Mouse (Mus musculus): ENCODE measurements at regions not wholly inside any gene's neighbourhood (a gene's known extent, or its start where the extent isn't known, plus 50 kb on each side); places are given as distances from the start of the nearest gene placed in this dataset.

DNA sequence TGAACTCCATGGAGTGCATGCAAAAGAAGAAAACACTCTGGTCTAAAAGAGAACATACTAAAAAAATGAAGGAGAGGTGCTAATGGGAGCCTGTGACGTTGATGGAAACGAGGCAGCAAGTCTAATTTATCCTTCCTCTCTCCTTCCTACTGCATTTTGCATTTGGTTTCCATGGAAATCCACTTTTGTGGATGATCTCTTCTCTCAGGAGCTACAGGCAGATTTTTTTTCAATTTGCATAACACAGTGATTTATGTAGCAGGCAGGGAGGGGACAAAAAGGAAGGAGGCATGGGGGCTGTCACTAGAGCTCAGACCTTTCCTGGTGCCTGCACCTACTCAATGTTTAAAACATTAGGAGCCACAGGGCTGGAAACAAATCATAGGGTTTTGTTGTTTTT is 167.7 kb upstream of the Atp10a start:
- DNase-seq (ENCODE audit: low spot score in 2 of 2), result no peak
